Mouse (Mus musculus) adrenal gland, postnatal 25 days (tissue): Measurements from ENCODE around the gene Rpl7l1. TPM values are rescaled to one million over a fixed set of nuclear protein-coding genes. Genes with fewer than 3 reads are reported as not detected.

Source experiments
- DNase-seq: peaks from one replicate; pipeline ENCODE4 v3.0.0; 2021; ENCODE audit warnings: mixed read lengths
- total RNA-seq: library from RNA; stranded (reverse); gene quantifications from 2 replicates; pipeline ENCODE4 v1.2.3, GENCODE M21; 2021

Gene Rpl7l1
- total RNA-seq, 1 experiment from 2014 or later = 73.0 TPM

GRCm38 (mm10) chr17:46736160-46736559 is 46.3 kb downstream of the Rpl7l1 start:
- peak; percentile 50 for DNase-seq

GRCm38 (mm10) chr17:46735287-46735686 is 47.2 kb downstream of the Rpl7l1 start:
- no peak for DNase-seq

GRCm38 (mm10) chr17:46734055-46734454 is 48.4 kb downstream of the Rpl7l1 start:
- DNase-seq = no peak

GRCm38 (mm10) chr17:46728904-46729318 is 53.6 kb downstream of the Rpl7l1 start, which contains the start of gene Gnmt:
TSS of gene Gnmt (minus strand) at chr17:46729168.
- no peak for DNase-seq

- no peak for DNase-seq
These were observed 54.0 kb downstream of the Rpl7l1 start for GRCm38 (mm10) chr17:46728496-46728895.

- no peak for DNase-seq
These were observed 54.5 kb downstream of the Rpl7l1 start for GRCm38 (mm10) chr17:46728021-46728420.

- no peak for DNase-seq
These were observed 55.2 kb downstream of the Rpl7l1 start for GRCm38 (mm10) chr17:46727271-46727670.

- DNase-seq = no peak
These were observed 56.5 kb downstream of the Rpl7l1 start for GRCm38 (mm10) chr17:46725731-46726645.

GRCm38 (mm10) chr17:46725273-46725672 is 57.2 kb downstream of the Rpl7l1 start:
- no peak for DNase-seq

- DNase-seq = no peak
These were observed 57.9 kb downstream of the Rpl7l1 start for GRCm38 (mm10) chr17:46724477-46725084.

Other genes starting within 250 kb of the Rpl7l1 start
- gene Cul9, start 236.3 kb downstream of the Rpl7l1 start, total RNA-seq = 21.1 and 32.5 TPM in 2 replicates
- 37.1 and 47.1 TPM in 2 replicates for gene Srf, start 226.5 kb downstream of the Rpl7l1 start, total RNA-seq
- 8.0 and 16.8 TPM in 2 replicates for gene Ptk7, start 153.2 kb downstream of the Rpl7l1 start, total RNA-seq
- gene Klc4, start 136.7 kb downstream of the Rpl7l1 start, total RNA-seq = 38.4 and 49.7 TPM in 2 replicates
- 96.4 and 119 TPM in 2 replicates for gene Mrpl2, start 136.4 kb downstream of the Rpl7l1 start, total RNA-seq
- 41.3 and 51.4 TPM in 2 replicates for gene Cul7, start 132.3 kb downstream of the Rpl7l1 start, total RNA-seq
- 26.8 and 33.4 TPM in 2 replicates for gene Rrp36, start 108.3 kb downstream of the Rpl7l1 start, total RNA-seq
- 89.2 and 90.4 TPM in 2 replicates for gene Mea1, start 103.9 kb downstream of the Rpl7l1 start, total RNA-seq
- gene Klhdc3, start 101.8 kb downstream of the Rpl7l1 start, total RNA-seq = 73.3 and 86.4 TPM in 2 replicates
- gene Ppp2r5d, start 77.6 kb downstream of the Rpl7l1 start, total RNA-seq = 44.9 and 47.2 TPM in 2 replicates
- gene Pex6, start 71.2 kb downstream of the Rpl7l1 start, total RNA-seq = 60.6 and 68.6 TPM in 2 replicates
- gene Gnmt, start 53.5 kb downstream of the Rpl7l1 start, total RNA-seq = 0.61 and 12.4 TPM in 2 replicates
- gene Cnpy3, start 30.5 kb downstream of the Rpl7l1 start, total RNA-seq = 50.0 and 64.6 TPM in 2 replicates
- gene Ptcra, start 19.0 kb downstream of the Rpl7l1 start, total RNA-seq = not detected in 2 replicates
- gene 2310039H08Rik, start 10.0 kb downstream of the Rpl7l1 start, total RNA-seq = 73.6 and 82.1 TPM in 2 replicates
- 24.6 and 26.0 TPM in 2 replicates for gene Bicral, start 75.8 kb upstream of the Rpl7l1 start, total RNA-seq
- 19.7 and 24.3 TPM in 2 replicates for gene Tbcc, start 108.0 kb upstream of the Rpl7l1 start, total RNA-seq
- gene Prph2, start 127.8 kb upstream of the Rpl7l1 start, total RNA-seq = not detected in 2 replicates
- 92.6 and 99.3 TPM in 2 replicates for gene Ubr2, start 227.9 kb upstream of the Rpl7l1 start, total RNA-seq